Mouse (Mus musculus) activated CD4-positive, CD25-positive, alpha-beta regulatory T cell, adult 4 months (primary cell): Measurements from ENCODE around the gene Shisal2a. TPM values are rescaled to one million over a fixed set of nuclear protein-coding genes. Genes with fewer than 3 reads are reported as not detected.

Experiments
- ATAC-seq: one replicate; pipeline ENCODE4 v1.8.0; 2017
- polyA plus RNA-seq, 2 experiments: library from polyadenylated mRNA; unstranded; fragments of 100-300 nt; shearing (Covaris generic); gene quantifications; one replicate each; pipeline ENCODE4 v1.2.1; 2017

Shisal2a gene
- not detected for polyA plus RNA-seq

DNA sequence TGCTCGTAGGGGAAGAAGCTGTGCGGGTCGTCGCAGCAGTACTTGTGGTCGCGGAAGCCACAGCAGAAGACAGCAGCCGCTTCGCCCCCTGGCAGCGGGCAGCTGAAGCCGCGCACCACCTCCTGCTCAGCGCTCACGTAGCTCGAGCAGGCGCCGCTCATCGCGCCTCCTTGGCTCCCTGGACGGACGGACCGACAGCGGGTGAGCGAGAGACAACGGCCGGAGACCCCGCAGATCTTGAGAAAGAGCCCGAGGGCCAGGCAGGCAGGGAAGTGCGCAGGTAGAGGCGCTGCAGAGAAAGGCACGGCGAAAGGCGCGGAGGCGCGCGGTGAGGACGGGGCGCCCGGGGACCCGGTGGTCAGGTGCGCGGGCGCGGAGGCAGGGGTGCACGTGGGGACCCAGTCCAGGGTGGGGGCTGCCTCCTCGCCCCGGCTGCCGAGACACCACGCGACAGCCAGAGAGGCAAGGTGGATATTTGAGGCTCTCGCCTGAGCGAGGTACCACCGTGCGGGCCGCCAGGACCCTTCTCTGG, at the start of gene Shisal2a:
Gene Shisal2a, minus strand, starts transcription at position 167 of the 532 bp plus-strand sequence.
- ATAC-seq, result no peak

- no peak for ATAC-seq
Observed at GRCm38 (mm10) chr4:108431561-108431936, 48.4 kb upstream of the Shisal2a start.

- no peak for ATAC-seq
Observed at GRCm38 (mm10) chr4:108430656-108431560, 47.8 kb upstream of the Shisal2a start.

DNA sequence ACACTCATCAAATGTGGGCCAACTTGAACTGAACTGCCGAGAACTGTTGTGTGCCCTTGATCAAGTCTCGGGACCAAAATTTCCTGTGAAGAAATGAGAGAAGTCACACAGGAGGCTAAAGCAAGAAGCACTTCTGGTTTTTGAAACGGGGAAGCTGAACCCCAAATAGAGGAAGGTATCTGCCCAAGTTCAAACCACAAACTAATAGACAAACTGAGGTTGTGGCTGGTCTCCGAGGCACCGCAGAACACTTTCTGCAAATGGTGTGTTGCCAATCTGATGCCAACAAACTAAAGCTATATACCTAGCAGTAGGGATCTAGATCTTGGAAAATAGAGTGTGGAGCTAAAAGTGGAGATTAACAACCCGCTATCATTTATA, 45.2 kb upstream of the Shisal2a start:
- no peak for ATAC-seq

DNA sequence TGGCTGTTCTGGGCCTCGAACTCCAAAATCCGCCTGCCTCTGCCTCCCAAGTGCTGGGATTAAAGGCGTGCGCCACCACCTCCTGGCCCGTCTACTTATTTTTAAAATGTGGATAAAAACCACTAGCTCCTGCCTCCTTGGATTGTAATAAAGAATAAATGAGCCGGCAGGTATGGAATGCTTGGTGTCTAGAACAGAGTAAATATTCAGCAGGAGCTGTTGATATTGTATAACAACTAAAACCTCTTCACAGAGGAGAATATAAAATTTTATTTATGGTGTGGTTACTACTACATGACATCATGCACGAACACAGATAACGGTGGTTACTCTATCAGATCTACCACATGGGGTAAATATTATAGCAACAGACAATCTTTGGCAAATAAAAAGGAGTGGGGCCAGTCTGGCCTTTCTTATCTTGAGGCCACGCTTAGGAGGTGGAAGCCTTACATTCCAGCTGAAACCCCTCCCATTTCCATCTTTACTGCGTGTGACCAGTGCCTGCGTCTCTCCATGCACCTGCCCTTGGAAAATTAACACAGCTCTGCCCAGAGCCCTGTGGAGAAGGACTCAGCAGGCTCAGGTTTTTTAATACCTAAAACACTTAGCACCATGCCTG, 44.7 kb upstream of the Shisal2a start:
- no peak for ATAC-seq

DNA sequence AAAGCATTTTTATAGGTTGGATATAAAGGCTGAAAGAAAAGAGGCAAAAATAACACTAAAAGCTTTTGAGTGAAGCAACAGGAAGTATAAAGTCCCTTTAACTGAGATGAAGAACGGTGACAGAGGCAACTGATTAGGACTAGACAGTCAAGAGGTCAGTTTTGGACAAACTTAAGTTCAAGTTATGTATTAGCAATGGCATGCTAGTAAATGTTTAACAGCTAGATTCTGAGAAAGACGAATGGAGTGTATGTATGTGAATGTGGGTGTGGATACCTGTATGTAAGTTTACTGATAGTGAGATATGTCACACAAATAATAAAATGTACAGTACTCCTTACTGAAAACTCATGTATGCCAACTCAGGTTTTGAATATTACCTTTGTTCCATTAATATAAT, 41.4 kb upstream of the Shisal2a start:
- ATAC-seq, result no peak

GRCm38 (mm10) chr4:108407621-108408020, 24.5 kb upstream of the Shisal2a start:
- no peak for ATAC-seq

DNA sequence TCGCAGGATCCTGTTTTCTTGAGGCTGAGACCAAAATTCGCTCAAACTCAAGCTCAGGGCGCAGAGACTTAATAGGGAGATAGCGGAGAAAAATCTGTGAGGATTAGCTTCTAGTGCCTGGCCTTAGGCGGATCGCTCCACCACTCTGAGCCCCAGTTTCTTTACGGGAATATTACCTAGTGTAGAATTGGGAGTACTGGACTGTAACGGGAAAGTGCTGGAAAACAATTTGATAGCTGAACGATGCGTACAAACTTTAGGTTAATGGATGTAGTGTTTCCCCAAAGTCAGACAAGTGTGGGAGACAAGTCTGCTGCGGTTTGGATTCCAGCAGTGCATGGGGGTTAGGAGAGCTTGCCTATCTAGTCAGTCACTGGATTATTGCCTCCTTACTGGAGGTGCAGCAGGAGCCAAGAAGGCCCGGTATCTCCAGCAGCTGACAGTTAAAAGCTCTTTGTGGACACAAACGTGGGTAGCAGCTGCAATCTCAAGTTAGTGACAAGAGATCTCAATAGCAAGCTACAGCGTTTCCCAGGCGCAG, 23.8 kb upstream of the Shisal2a start, which contains the start of gene Gpx7:
Gene Gpx7, minus strand, starts transcription at position 101 of the 541 bp plus-strand sequence.
- ATAC-seq, result no peak

- peak; percentile 43 for ATAC-seq
Observed at GRCm38 (mm10) chr4:108406138-108406860, 23.1 kb upstream of the Shisal2a start.

DNA sequence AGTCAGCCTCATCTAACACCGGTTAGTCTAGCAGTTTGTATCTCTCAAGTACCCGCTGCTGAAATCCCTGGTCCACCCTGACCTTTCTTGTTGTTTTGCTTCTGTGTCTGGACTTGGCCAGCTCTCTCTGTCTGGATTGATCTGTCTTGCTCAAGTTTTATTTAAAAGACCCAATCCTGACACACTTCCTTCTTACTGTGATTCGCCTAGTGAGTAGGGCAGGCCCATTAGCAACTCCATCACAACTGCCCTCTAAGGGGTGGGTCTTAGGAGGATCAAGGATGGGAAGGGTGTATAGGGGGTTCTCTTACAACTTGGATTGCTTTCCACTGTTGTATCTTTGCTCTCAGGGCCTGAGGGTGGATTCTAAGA, 22.6 kb upstream of the Shisal2a start:
- ATAC-seq, result no peak

- ATAC-seq, result no peak
Observed at GRCm38 (mm10) chr4:108403861-108404635, 20.9 kb upstream of the Shisal2a start.

- no peak for ATAC-seq
Observed at GRCm38 (mm10) chr4:108400395-108400794, 17.2 kb upstream of the Shisal2a start.

DNA sequence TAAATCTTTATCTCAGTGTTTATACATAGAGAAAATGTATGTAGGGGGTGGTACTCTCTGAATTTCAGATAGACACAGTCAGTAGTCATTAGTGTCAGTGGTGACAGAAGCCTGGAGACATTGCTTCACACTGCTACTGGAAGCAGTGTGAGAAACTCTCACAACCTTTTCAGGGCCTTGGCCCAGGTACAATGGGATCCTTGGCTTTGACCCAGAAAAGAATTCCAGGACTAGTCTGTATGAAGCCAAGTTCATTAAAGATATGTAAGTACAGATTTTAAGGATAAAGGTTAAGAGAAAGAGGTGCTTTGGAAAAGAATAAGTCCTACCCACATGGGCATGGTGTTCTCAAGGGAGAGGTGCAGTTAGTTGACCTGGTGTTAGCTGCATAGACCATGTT, 11.1 kb upstream of the Shisal2a start:
- ATAC-seq, result no peak

- ATAC-seq, result no peak
Observed at GRCm38 (mm10) chr4:108392558-108392957, 9.4 kb upstream of the Shisal2a start.

- no peak for ATAC-seq
Observed at GRCm38 (mm10) chr4:108391124-108391523, 8.0 kb upstream of the Shisal2a start.

DNA sequence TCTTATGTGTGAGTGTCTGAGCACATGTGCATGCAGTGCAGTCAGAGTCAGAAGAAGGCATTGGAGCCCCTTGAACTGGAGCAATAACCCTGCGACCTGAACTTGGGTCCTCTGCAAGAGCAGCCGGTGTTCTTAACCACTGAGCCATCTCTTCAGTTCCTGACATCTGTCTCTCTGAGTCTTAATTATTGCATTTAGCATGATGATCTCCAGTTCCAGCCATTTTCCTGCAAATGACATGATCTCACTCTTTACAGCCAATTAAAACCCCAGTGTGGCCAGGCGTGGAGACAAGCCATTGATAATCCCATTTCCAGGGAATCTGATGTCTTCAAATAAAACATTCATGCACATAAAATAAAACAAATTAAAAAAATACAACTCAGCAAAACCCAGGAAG, 5.6 kb upstream of the Shisal2a start:
- ATAC-seq, result no peak

DNA sequence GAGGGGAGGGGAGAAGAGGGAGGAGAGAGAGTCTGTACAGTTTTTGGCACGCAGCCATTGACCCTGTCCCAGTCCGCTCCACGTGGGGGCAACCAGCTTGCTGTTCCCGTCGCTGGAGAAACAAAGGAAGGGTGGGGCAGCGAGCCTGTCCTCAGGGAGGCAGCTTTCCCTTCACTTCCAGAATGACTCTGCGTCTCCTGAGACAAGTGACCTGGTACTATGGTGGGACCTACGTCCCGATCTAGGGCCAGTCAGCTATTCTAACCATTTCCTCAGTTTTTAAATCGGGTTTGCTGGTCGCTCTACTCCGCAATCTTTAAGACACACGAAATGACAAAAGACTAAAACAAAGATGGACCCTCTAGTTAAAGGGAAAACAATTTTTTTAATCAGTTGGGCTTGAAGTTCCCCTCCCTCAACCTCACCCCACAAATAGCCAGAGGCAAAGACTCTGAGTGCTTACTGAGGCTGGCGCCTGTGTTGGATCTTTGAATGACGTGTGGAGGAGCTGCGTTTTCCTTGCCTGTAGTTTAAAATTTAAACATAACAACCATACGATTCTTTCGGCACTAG, 4.6 kb upstream of the Shisal2a start:
- ATAC-seq, result no peak

DNA sequence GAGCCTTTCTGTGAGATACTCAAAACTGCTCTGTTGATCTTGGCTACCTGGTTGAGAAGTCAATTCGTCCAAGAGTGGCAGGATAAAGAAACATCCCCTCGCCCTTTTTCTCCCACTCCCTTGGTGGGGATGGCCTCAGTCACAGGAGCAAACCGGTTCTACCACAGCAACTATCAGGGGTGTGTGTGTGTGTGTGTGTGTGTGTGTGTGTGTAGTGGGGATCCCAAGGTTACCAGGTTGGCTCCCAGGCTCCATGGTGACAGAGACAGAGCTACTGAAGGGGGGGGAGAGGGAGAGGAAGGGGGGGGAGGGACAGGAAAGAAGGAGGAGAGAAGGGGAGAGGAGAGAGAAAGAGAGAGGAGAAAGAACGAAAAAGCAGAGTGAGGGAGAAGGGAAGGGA, 4.0 kb upstream of the Shisal2a start:
- no peak for ATAC-seq

DNA sequence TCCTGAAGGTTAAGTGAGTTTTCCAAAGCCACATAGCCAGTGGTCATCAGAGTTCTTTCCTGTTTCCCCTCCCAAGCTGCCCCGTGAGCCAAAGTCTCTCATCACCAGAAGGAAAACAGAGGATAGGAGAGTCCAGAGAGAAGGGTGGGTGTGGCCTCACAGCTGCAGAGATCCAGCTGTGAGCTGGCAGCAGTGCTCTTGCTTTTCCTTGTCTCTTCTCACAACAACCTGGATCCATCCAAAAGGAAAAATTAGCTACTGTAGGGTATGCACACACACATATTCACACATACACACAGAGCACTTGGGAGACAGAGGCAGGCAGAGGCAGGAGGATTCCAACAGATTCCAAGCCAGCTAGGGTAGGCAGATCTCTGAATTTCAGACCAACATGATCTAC, 2.9 kb upstream of the Shisal2a start:
- ATAC-seq, result no peak

DNA sequence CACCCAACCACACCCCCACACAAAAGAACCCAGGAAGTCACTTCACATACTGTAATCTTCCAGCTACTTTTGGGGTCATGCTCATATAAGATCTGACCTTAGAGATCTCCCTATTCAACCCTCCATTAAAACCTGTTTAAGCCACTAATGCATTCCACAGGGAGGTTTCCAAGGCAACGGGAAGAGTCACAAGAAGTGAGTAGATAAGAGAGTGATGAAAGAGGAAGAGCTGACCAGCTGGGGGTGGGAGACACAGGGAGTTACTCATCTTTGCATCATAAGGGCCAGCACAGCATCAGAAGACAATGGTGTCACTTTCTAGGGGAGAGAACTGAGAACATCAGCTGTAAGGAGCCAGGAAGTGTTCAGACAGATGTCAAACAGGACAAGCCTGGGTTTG, 3.0 kb downstream of the Shisal2a start:
- ATAC-seq, result no peak

GRCm38 (mm10) chr4:108379476-108379875, 3.7 kb downstream of the Shisal2a start:
- ATAC-seq, result no peak

DNA sequence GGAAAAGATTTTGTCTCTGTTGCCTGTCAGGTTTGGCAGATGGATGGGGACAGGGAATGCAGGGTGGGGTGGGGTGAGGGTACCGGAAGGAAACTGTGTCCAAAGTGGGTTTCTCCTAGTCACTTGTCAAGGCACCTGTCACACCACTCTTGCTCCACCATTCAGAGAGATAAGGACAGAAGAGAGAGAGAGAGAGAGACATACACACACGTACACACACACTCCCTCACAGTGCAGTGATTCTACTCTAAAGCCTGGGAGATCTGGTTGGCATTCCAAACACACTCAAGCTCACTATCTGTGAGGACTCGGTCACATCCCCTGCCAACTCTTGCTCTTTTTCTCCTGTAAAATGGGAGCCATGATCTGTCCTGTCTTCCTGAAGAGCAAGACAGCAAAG, 11.0 kb downstream of the Shisal2a start:
- ATAC-seq, result no peak
